Mouse (Mus musculus): ENCODE measurements around the gene Gak. TPM values are rescaled to one million over a fixed set of nuclear protein-coding genes. Genes with fewer than 3 reads are reported as not detected.

The Gak gene
- total and polyA plus RNA-seq, 3 experiments = 49.9 to 67.3 (median 65.2) TPM

GRCm38 (mm10) chr5:108657406-108657805, 27.9 kb upstream of the Gak start:
- H3K4me3 ChIP-seq (replicated peaks in 1 of 3; ENCODE audit: low read depth in 2 of 3, low read length in 2 of 3, poor library complexity in 1 of 3) = no peak overlapping the region
- no peaks in the 10 kb centered on the region for H3K27me3 ChIP-seq (replicated peaks)
- H3K9me3 ChIP-seq (replicated peaks; ENCODE audit: low read length) = no peaks in the 10 kb centered on the region
- dilution Hi-C loops (cut with MboI; ENCODE audit: extremely low pct_ligation_motif_present, extremely low pct_unique_long_range_greater_than_20kb, low sequenced_read_pairs) = no loop called here
- no peak overlapping the region for H3K9ac ChIP-seq (ENCODE audit: insufficient read depth, low read depth)
- TF ChIP-seq MEF2A (IDR thresholded peaks at IDR 0.05; ENCODE audit: borderline replicate concordance, low read depth, low read length) = no peak
- no peak for TF ChIP-seq JUN (IDR thresholded peaks at IDR 0.05; ENCODE audit: insufficient read depth, low read depth, low read length)
- no peak for TF ChIP-seq ETS1 (conservative IDR thresholded peaks at IDR 0.05; ENCODE audit: low read depth, low read length)
- no peak for TF ChIP-seq MXI1 (IDR thresholded peaks at IDR 0.05; ENCODE audit: low read depth, low read length)
- TF ChIP-seq JUND (conservative IDR thresholded peaks at IDR 0.05; ENCODE audit: low read depth, low read length) = no peak
- TF ChIP-seq TBP (conservative IDR thresholded peaks at IDR 0.05; ENCODE audit: low read depth, low read length) = no peak
- TF ChIP-seq USF2 (conservative IDR thresholded peaks at IDR 0.05; ENCODE audit: low read depth, low read length) = no peak
- peaks cover 6 to 23% of the 10 kb centered on the region in 2 experiments for H3K4me1 ChIP-seq (ENCODE audit: control insufficient read depth in 1 of 2, insufficient read depth in 2 of 2)
- in situ Hi-C loops (cut with MboI; ENCODE audit: low pct_ligation_motif_present, low pct_unique_long_range_greater_than_20kb, low sequenced_read_pairs) = loop anchor here (25.0 kb wide), 1 partner anchor 220 kb away; the partner anchor contains the start of genes Atp5k and Mfsd7a
- DNase-seq (ENCODE audit: extremely low read depth) = no peak
- H3K79me2 ChIP-seq (replicated peaks; ENCODE audit: control insufficient read depth, extremely low read depth, insufficient read depth, poor library complexity, severe bottlenecking) = no peaks in the 10 kb centered on the region
- H3K27ac ChIP-seq (ENCODE audit: insufficient read depth, low read depth) = no peak overlapping the region
- peaks cover 50 to 61% of the 10 kb centered on the region in 2 experiments for H3K36me3 ChIP-seq (replicated peaks in 1 of 2; ENCODE audit: control insufficient read depth in 1 of 2, insufficient read depth in 1 of 2, low read length in 1 of 2)
- H3K4me2 ChIP-seq (ENCODE audit: insufficient read depth, low read depth, poor library complexity, severe bottlenecking) = no peak overlapping the region

GRCm38 (mm10) chr5:108655891-108656650, 26.5 kb upstream of the Gak start:
- H3K36me3 ChIP-seq (replicated peaks in 1 of 2; ENCODE audit: control insufficient read depth in 1 of 2, insufficient read depth in 1 of 2, low read length in 1 of 2) = peaks cover 56 to 74% of the 10 kb centered on the region in 2 experiments

GRCm38 (mm10) chr5:108655381-108655780, 25.8 kb upstream of the Gak start:
- dilution Hi-C loops (cut with MboI; ENCODE audit: extremely low pct_ligation_motif_present, extremely low pct_unique_long_range_greater_than_20kb, low sequenced_read_pairs) = no loop called here
- Histone ChIP-seq H3K79me2 (replicated peaks; ENCODE audit: control insufficient read depth, extremely low read depth, insufficient read depth, poor library complexity, severe bottlenecking) (no peaks in the 10 kb centered on the region), H3K4me2 (ENCODE audit: insufficient read depth, low read depth, poor library complexity, severe bottlenecking) (no peak overlapping the region), H3K27me3 (replicated peaks) (no peaks in the 10 kb centered on the region), H3K4me3 (replicated peaks in 1 of 3; ENCODE audit: low read depth in 2 of 3, low read length in 2 of 3, poor library complexity in 1 of 3) (no peak overlapping the region), H3K9me3 (replicated peaks; ENCODE audit: low read length) (no peaks in the 10 kb centered on the region), H3K4me1 (ENCODE audit: control insufficient read depth in 1 of 2, insufficient read depth in 2 of 2) (peaks cover 3 to 18% of the 10 kb centered on the region in 2 experiments), H3K9ac (ENCODE audit: insufficient read depth, low read depth) (no peak overlapping the region), H3K27ac (ENCODE audit: insufficient read depth, low read depth) (no peak overlapping the region), H3K36me3 (replicated peaks in 1 of 2; ENCODE audit: control insufficient read depth in 1 of 2, insufficient read depth in 1 of 2, low read length in 1 of 2) (peaks cover 56 to 81% of the 10 kb centered on the region in 2 experiments)
- DNase-seq (ENCODE audit: extremely low read depth) = no peak
- TF ChIP-seq RAD21 (IDR thresholded peaks at IDR 0.05; ENCODE audit: low read depth, low read length) (no peak), ELF1 (IDR thresholded peaks at IDR 0.05; ENCODE audit: low read depth, low read length) (no peak), POLR2A (IDR thresholded peaks at IDR 0.05; ENCODE audit: low read depth, low read length) (no peak), MAX (IDR thresholded peaks at IDR 0.05; ENCODE audit: low read length) (no peak), POLR2AphosphoS2 (IDR thresholded peaks at IDR 0.05; ENCODE audit: low read depth, low read length) (no peak), MYC (IDR thresholded peaks at IDR 0.05; ENCODE audit: low read depth, low read length) (no peak), UBTF (IDR thresholded peaks at IDR 0.05; ENCODE audit: low read depth, low read length) (no peak), ZMIZ1 (IDR thresholded peaks at IDR 0.05; ENCODE audit: low read depth, low read length) (no peak), SIN3A (IDR thresholded peaks at IDR 0.05; ENCODE audit: low read length) (no peak), GABPA (IDR thresholded peaks at IDR 0.05; ENCODE audit: insufficient replicate concordance, low read depth, low read length) (no peak), CHD1 (IDR thresholded peaks at IDR 0.05; ENCODE audit: low read depth, low read length) (no peak), NRF1 (IDR thresholded peaks at IDR 0.05; ENCODE audit: low read depth, low read length) (no peak), SMC3 (IDR thresholded peaks at IDR 0.05; ENCODE audit: low read depth, low read length) (no peak), MXI1 (IDR thresholded peaks at IDR 0.05; ENCODE audit: low read depth, low read length) (no peak), TBP (conservative IDR thresholded peaks at IDR 0.05; ENCODE audit: low read depth, low read length) (no peak), TCF12 (IDR thresholded peaks at IDR 0.05; ENCODE audit: low read depth, low read length) (no peak), EP300 (IDR thresholded peaks at IDR 0.05; ENCODE audit: low read length) (no peak), BHLHE40 (IDR thresholded peaks at IDR 0.05; ENCODE audit: low read depth, low read length) (no peak), ZKSCAN1 (IDR thresholded peaks at IDR 0.05; ENCODE audit: borderline replicate concordance, low read depth, low read length) (no peak)
- in situ Hi-C loops (cut with MboI; ENCODE audit: low pct_ligation_motif_present, low pct_unique_long_range_greater_than_20kb, low sequenced_read_pairs) = loop anchor here (25.0 kb wide), 1 partner anchor 218 kb away; the partner anchor contains the start of genes Atp5k and Mfsd7a

More at GRCm38 (mm10) chr5:108655891-108656650, 26.5 kb upstream of the Gak start:
- no peak overlapping the region for H3K27ac ChIP-seq (ENCODE audit: insufficient read depth, low read depth)
- TF ChIP-seq KAT2A (IDR thresholded peaks at IDR 0.05; ENCODE audit: insufficient replicate concordance, low read length) = no peak
- TF ChIP-seq CHD1 (IDR thresholded peaks at IDR 0.05; ENCODE audit: low read depth, low read length) = no peak
- no peaks in the 10 kb centered on the region for H3K79me2 ChIP-seq (replicated peaks; ENCODE audit: control insufficient read depth, extremely low read depth, insufficient read depth, poor library complexity, severe bottlenecking)
- no peak for DNase-seq (ENCODE audit: extremely low read depth)
- H3K4me3 ChIP-seq (replicated peaks in 1 of 3; ENCODE audit: low read depth in 2 of 3, low read length in 2 of 3, poor library complexity in 1 of 3) = no peak overlapping the region
- H3K9me3 ChIP-seq (replicated peaks; ENCODE audit: low read length) = no peaks in the 10 kb centered on the region
- dilution Hi-C loops (cut with MboI; ENCODE audit: extremely low pct_ligation_motif_present, extremely low pct_unique_long_range_greater_than_20kb, low sequenced_read_pairs) = no loop called here
- no peaks in the 10 kb centered on the region for H3K27me3 ChIP-seq (replicated peaks)
- H3K4me2 ChIP-seq (ENCODE audit: insufficient read depth, low read depth, poor library complexity, severe bottlenecking) = no peak overlapping the region
- peaks cover 5 to 22% of the 10 kb centered on the region in 2 experiments for H3K4me1 ChIP-seq (ENCODE audit: control insufficient read depth in 1 of 2, insufficient read depth in 2 of 2)
- H3K9ac ChIP-seq (ENCODE audit: insufficient read depth, low read depth) = no peak overlapping the region
- in situ Hi-C loops (cut with MboI; ENCODE audit: low pct_ligation_motif_present, low pct_unique_long_range_greater_than_20kb, low sequenced_read_pairs) = loop anchor here (25.0 kb wide), 1 partner anchor 219 kb away; the partner anchor contains the start of genes Atp5k and Mfsd7a

Data from CH12.LX (cell line).